Mouse (Mus musculus): ENCODE results near the gene 2010315B03Rik.
"Not testable (repeated sequence)": the region's sequence is repeated elsewhere in the genome, so short reads cannot be mapped to it uniquely, and the experiment has no call there.

The 2010315B03Rik gene

GRCm38 (mm10) chr9:124312171-124313142, at the start of gene 2010315B03Rik:
TSS of gene 2010315B03Rik (minus strand) at chr9:124312696.
- DNase-seq: peak; percentile 93

GRCm38 (mm10) chr9:124311502-124311901, 994 bp downstream of the 2010315B03Rik start:
- DNase-seq: no peak

- no peak for DNase-seq
Measured at GRCm38 (mm10) chr9:124288329-124288728, 24.2 kb downstream of the 2010315B03Rik start.

GRCm38 (mm10) chr9:124281912-124282686, 30.4 kb downstream of the 2010315B03Rik start:
- peak; percentile 94 for DNase-seq

- no peak for DNase-seq
Measured at GRCm38 (mm10) chr9:124281448-124281791, 31.1 kb downstream of the 2010315B03Rik start.

GRCm38 (mm10) chr9:124280576-124281447, 31.7 kb downstream of the 2010315B03Rik start:
- DNase-seq: no peak

- no peak for DNase-seq
Measured at GRCm38 (mm10) chr9:124279300-124279699, 33.2 kb downstream of the 2010315B03Rik start.

GRCm38 (mm10) chr9:124275064-124275463, 37.4 kb downstream of the 2010315B03Rik start:
- DNase-seq: no peak

GRCm38 (mm10) chr9:124273172-124273571, 39.3 kb downstream of the 2010315B03Rik start:
- DNase-seq: no peak

GRCm38 (mm10) chr9:124267929-124268328, 44.6 kb downstream of the 2010315B03Rik start:
- no peak for DNase-seq

GRCm38 (mm10) chr9:124267493-124267892, 45.0 kb downstream of the 2010315B03Rik start:
- DNase-seq: no peak

GRCm38 (mm10) chr9:124262987-124263717, 49.3 kb downstream of the 2010315B03Rik start:
- DNase-seq: no peak

GRCm38 (mm10) chr9:124258067-124258556, 54.4 kb downstream of the 2010315B03Rik start:
- no peak for DNase-seq

GRCm38 (mm10) chr9:124257200-124258066, 55.1 kb downstream of the 2010315B03Rik start:
- DNase-seq: no peak

GRCm38 (mm10) chr9:124256271-124257199, 56.0 kb downstream of the 2010315B03Rik start:
- not testable (repeated sequence) for DNase-seq

- no peak for DNase-seq
Measured at GRCm38 (mm10) chr9:124251438-124251837, 61.1 kb downstream of the 2010315B03Rik start.
